Mouse (Mus musculus): Measurements from ENCODE around the gene Kmt2e. TPM values are rescaled to one million over a fixed set of nuclear protein-coding genes. Genes with fewer than 3 reads are reported as not detected.
A peak's percentile ranks its signal among the peaks of the same experiment; 100 is the strongest.

The Kmt2e gene
- polyA plus RNA-seq, 1 experiment from 2014 or later, result 51.9 TPM

DNA sequence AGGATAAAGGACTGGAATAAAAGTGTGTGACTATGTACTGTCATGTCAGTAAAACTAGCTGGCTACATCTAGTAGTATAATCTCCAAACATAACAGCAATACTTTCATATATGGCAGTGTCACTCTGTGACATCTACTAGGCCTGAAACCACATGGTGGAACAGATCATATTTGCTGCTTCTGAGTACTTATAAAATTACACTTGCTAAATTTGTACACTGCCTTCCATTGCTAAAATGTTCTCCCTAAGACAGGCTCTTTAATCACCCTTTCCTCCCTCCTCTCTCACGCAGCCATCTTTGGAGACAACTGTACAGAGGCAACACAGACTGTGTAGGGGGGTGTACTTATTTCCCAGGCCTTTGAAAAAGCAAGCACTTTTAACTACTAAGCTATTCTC, 13.8 kb upstream of the Kmt2e start:
- Histone ChIP-seq H3K4me1 (replicated peaks; ENCODE audit: control insufficient read depth, insufficient read depth) (0 out of 2 replicates have a peak, but pooled peaks cover 3% of the 10 kb centered on the region), H3K4me3 (ENCODE audit: low read depth, low read length) (no peak overlapping the region), H3K27me3 (ENCODE audit: control insufficient read depth, insufficient read depth, low read length) (no peaks in the 10 kb centered on the region), H3K9ac (ENCODE audit: low read length) (no peak overlapping the region), H3K27ac (replicated peaks) (no peak overlapping the region; the same call in 1 of the 2 replicates), H3K36me3 (ENCODE audit: control insufficient read depth, insufficient read depth, low read length) (peaks cover 3% of the 10 kb centered on the region; the same call in 1 of the 2 replicates), H3K4me2 (replicated peaks; ENCODE audit: low read depth) (no peak overlapping the region), H3K9me3 (ENCODE audit: control insufficient read depth, low read length) (no peaks in the 10 kb centered on the region)
- 30% methylated on average over 1 of the region's 1 CpGs for WGBS
- no peak for ATAC-seq (ENCODE audit: low FRiP score, low TSS enrichment)
- DNase-seq (ENCODE audit: low spot score), result no peak
- no peak for TF ChIP-seq EP300 (optimal IDR thresholded peaks at IDR 0.05)
- no peak for TF ChIP-seq CTCF (IDR thresholded peaks at IDR 0.05; ENCODE audit: low read depth)

DNA sequence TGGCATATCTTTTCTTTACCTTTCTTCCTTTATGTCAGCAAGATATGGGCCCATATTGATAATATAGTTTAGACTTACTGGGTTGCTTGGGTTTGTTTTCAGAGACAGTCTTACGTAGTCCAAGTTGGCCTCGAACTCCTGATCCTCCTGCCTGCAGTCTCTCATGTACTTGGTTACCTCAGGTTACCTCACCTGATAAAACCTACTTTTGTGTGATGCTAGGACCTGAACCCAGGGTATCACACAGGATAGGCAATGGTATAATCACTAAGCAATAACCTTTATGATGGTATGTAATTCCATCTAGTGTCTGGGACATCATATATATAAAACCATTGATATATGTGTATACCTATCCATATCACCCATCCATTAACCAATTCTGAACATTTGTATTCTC, 12.8 kb upstream of the Kmt2e start:
- 87% methylated on average over 2 of the region's 2 CpGs for WGBS
- no peak overlapping the region for H3K4me3 ChIP-seq (ENCODE audit: low read depth, low read length)
- no peak for TF ChIP-seq EP300 (optimal IDR thresholded peaks at IDR 0.05)
- TF ChIP-seq CTCF (IDR thresholded peaks at IDR 0.05; ENCODE audit: low read depth), result no peak
- H3K27me3 ChIP-seq (ENCODE audit: control insufficient read depth, insufficient read depth, low read length), result no peaks in the 10 kb centered on the region
- no peak overlapping the region for H3K9ac ChIP-seq (ENCODE audit: low read length)
- H3K4me2 ChIP-seq (replicated peaks; ENCODE audit: low read depth), result no peak overlapping the region
- ATAC-seq (ENCODE audit: low FRiP score, low TSS enrichment) (no peak), DNase-seq (ENCODE audit: low spot score) (no peak)
- no peaks in the 10 kb centered on the region for H3K9me3 ChIP-seq (ENCODE audit: control insufficient read depth, low read length)
- H3K27ac ChIP-seq (replicated peaks), result no peak overlapping the region
- peaks cover 3% of the 10 kb centered on the region; the same call in 1 of the 2 replicates for H3K36me3 ChIP-seq (ENCODE audit: control insufficient read depth, insufficient read depth, low read length)
- 0 out of 2 replicates have a peak, but pooled peaks cover 3% of the 10 kb centered on the region for H3K4me1 ChIP-seq (replicated peaks; ENCODE audit: control insufficient read depth, insufficient read depth)

DNA sequence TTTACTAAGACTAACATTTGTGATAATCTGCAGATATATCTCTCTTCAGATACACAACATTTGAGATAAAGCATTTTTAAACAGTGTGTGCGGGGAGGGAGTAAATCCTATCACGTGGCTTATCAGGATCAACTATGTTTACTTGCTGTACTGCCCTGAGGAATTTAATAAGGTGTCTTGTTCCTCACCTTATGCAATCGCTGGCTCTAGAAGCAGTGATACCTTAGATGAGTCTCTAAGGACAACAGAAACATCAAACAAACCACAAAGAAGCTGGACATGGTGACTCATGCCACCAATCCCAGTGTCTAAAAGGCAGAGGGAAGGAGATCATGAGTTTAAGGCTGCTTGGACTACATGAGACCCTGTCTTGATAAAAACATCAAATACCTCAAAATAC, 11.2 kb upstream of the Kmt2e start:
- TF ChIP-seq EP300 (optimal IDR thresholded peaks at IDR 0.05) (no peak), CTCF (IDR thresholded peaks at IDR 0.05; ENCODE audit: low read depth) (no peak)
- H3K9me3 ChIP-seq (ENCODE audit: control insufficient read depth, low read length), result no peaks in the 10 kb centered on the region
- H3K4me3 ChIP-seq (ENCODE audit: low read depth, low read length), result no peak overlapping the region
- WGBS, result 37% methylated on average over 3 of the region's 3 CpGs
- peaks cover 3% of the 10 kb centered on the region; the same call in 1 of the 2 replicates for H3K36me3 ChIP-seq (ENCODE audit: control insufficient read depth, insufficient read depth, low read length)
- H3K27me3 ChIP-seq (ENCODE audit: control insufficient read depth, insufficient read depth, low read length), result no peaks in the 10 kb centered on the region
- H3K9ac ChIP-seq (ENCODE audit: low read length), result no peak overlapping the region
- no peaks in the 10 kb centered on the region for H3K4me1 ChIP-seq (replicated peaks; ENCODE audit: control insufficient read depth, insufficient read depth)
- H3K27ac ChIP-seq (replicated peaks), result no peak overlapping the region
- no peak overlapping the region for H3K4me2 ChIP-seq (replicated peaks; ENCODE audit: low read depth)
- ATAC-seq (ENCODE audit: low FRiP score, low TSS enrichment), result no peak
- no peak for DNase-seq (ENCODE audit: low spot score)

DNA sequence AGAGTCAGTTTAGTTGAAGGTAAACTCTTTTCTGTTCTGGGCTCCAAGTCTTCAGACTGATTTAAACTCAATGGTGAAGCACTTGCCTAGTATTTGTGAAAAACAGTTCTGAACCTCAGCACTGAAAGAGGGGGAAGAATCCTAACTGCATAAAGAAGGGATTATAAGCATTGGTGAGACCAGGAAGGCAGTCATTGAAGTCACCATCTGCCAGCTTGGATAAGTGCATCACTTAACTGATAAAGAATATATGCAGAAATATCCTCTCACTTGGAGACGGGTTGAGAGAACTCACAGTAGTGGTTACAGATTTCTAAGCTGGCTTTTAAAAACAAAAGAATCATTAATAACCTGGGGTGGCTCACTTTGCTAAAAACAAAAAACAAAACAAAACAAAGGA, 6.7 kb upstream of the Kmt2e start:
- Histone ChIP-seq H3K27me3 (ENCODE audit: control insufficient read depth, insufficient read depth, low read length) (no peaks in the 10 kb centered on the region), H3K4me3 (ENCODE audit: low read depth, low read length) (no peak overlapping the region), H3K9ac (ENCODE audit: low read length) (no peak overlapping the region), H3K4me2 (replicated peaks; ENCODE audit: low read depth) (no peak overlapping the region), H3K9me3 (ENCODE audit: control insufficient read depth, low read length) (no peaks in the 10 kb centered on the region), H3K4me1 (replicated peaks; ENCODE audit: control insufficient read depth, insufficient read depth) (no peaks in the 10 kb centered on the region; the same call in 1 of the 2 replicates), H3K36me3 (ENCODE audit: control insufficient read depth, insufficient read depth, low read length) (peaks cover 3% of the 10 kb centered on the region; the same call in 1 of the 2 replicates), H3K27ac (replicated peaks) (no peak overlapping the region)
- ATAC-seq (ENCODE audit: low FRiP score, low TSS enrichment) (no peak), DNase-seq (ENCODE audit: low spot score) (no peak)
- no peak for TF ChIP-seq CTCF (IDR thresholded peaks at IDR 0.05; ENCODE audit: low read depth)
- TF ChIP-seq EP300 (optimal IDR thresholded peaks at IDR 0.05), result no peak
- WGBS, result 59% methylated on average over 1 of the region's 1 CpGs

DNA sequence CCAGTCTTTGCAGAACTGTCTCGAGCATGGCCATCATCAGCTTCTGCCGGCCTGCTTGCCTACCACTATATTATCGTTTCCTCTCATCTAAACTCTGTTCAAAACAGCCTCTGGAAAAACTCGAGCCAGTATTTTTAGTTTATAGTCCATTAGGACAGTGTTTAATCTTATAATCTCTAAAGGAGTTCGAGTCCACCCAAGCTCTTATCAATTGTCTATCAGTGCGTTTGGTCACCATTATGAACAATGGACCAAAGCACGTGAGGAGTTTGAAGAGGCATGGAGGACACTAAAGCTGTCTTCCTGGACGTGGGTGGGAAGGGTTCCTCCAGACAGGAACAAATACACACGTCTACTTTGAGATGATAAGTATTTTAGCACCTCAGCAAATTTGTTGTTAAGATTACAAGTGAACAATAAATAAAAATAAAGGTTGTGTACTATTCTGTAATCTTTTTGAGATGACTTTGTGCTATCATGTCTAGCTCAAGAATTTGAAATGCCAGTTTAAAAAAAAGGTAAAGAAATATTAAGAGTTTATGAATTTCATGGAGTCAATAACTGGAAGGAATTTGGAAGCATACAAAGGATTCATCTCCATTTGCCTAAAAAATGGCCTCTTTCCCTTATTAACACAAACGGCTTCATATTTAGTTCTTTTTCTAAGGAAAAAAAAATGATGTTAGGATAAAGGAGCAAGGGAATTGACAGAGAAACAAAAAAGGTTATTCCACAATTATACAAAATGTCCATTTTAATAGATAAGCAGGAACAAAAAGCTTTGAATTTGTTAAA, 3.0 kb upstream of the Kmt2e start:
- Histone ChIP-seq H3K9ac (ENCODE audit: low read length) (no peak overlapping the region), H3K36me3 (ENCODE audit: control insufficient read depth, insufficient read depth, low read length) (no peaks in the 10 kb centered on the region), H3K9me3 (ENCODE audit: control insufficient read depth, low read length) (no peaks in the 10 kb centered on the region), H3K4me3 (ENCODE audit: low read depth, low read length) (peak overlapping the region; percentile 29), H3K4me1 (replicated peaks; ENCODE audit: control insufficient read depth, insufficient read depth) (no peaks in the 10 kb centered on the region; the same call in 1 of the 2 replicates), H3K27me3 (ENCODE audit: control insufficient read depth, insufficient read depth, low read length) (no peaks in the 10 kb centered on the region), H3K27ac (replicated peaks) (no peak overlapping the region), H3K4me2 (replicated peaks; ENCODE audit: low read depth) (peak overlapping the region; percentile 55)
- ATAC-seq (ENCODE audit: low FRiP score, low TSS enrichment) (no peak), DNase-seq (ENCODE audit: low spot score) (no peak)
- WGBS, result 5% methylated on average over 10 of the region's 10 CpGs
- TF ChIP-seq EP300 (optimal IDR thresholded peaks at IDR 0.05), result no peak
- TF ChIP-seq CTCF (IDR thresholded peaks at IDR 0.05; ENCODE audit: low read depth), result no peak
